ENCODE assay signal across 25 mouse cellular contexts in the genomic region with DNA sequence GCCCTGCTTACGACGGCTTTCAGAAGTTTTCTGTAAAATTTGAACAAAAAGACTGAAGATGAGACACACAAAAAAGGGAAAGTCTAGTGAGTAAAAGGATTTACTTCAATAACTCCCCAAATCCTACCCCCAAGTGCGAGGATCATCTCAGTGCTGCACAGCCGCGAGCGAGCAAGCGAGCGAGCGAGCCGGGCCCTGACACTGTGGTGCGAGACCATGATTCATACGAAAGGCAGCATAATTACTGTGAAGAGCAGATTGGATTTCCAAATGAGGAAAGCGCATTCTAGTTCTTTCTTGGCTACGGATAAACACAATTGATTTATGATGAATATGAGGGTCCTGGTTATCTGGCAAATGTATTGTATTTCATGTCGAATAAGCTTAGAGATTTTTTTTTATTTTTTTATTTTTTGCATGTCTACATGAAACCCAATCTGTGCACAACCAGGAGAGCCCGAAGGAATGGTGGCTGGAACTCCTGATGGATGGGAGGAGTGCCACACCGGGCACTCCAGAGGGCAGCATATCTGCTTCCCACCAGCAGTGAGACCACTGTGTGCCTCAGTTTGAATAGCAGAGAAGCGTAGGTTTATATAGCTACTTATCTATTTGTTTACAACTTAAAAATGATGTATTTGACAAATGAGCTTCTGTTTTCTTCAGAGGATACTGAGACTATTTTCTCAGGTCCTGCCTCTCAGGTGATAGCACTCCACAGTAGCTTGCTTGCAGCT.
A peak's percentile ranks its signal among the peaks of the same experiment; 100 is the strongest.
DNase-seq lines count a peak whose midpoint lies in the region; ATAC-seq and TF ChIP-seq lines count a peak whose summit lies in the region.
"Had no signal": no experiment of that assay in that cellular context is flagged by ENCODE, and none has a peak within 500 bp of the region (broad histone marks: within the 10 kb centered on the region; RNA-seq: fewer than 3 reads in every experiment).

No protein-coding gene starts in this region.

- WGBS in limb, embryonic 14.5 days = 80% methylated on average over 18 of the region's 18 CpGs
- WGBS in limb, embryonic 10.5 days = 88% methylated on average over 18 of the region's 18 CpGs

- H3K4me1 ChIP-seq in limb, embryonic 14.5 days (ENCODE audit: control insufficient read depth, insufficient read depth, low read length) = no peaks in the 10 kb centered on the region
- H3K4me1 ChIP-seq in limb, embryonic 10.5 days = no peaks in the 10 kb centered on the region
- H3K4me1 ChIP-seq: heart, embryonic 12.5 days; liver, embryonic 12.5 days; midbrain, embryonic 12.5 days; neural tube, embryonic 12.5 days had no signal

- no peaks in the 10 kb centered on the region for H3K36me3 ChIP-seq in limb, embryonic 14.5 days (ENCODE audit: control insufficient read depth, insufficient read depth, low read length)
- no peaks in the 10 kb centered on the region for H3K36me3 ChIP-seq in limb, embryonic 10.5 days
- H3K36me3 ChIP-seq in myocyte (ENCODE audit: control insufficient read depth, insufficient read depth) = no peaks in the 10 kb centered on the region
- H3K36me3 ChIP-seq: heart, embryonic 12.5 days; liver, embryonic 12.5 days; midbrain, embryonic 12.5 days; neural tube, embryonic 12.5 days had no signal

- H3K79me2 ChIP-seq in myocyte (ENCODE audit: control insufficient read depth, insufficient read depth) = no peaks in the 10 kb centered on the region

- no peaks in the 10 kb centered on the region for H3K9me3 ChIP-seq in limb, embryonic 14.5 days (ENCODE audit: control insufficient read depth, low read length)
- H3K9me3 ChIP-seq in limb, embryonic 10.5 days (replicated peaks) = no peaks in the 10 kb centered on the region
- H3K9me3 ChIP-seq: heart, embryonic 12.5 days; liver, embryonic 12.5 days; midbrain, embryonic 12.5 days; neural tube, embryonic 12.5 days had no signal

- H3K4me2 ChIP-seq in limb, embryonic 14.5 days (replicated peaks; ENCODE audit: low read depth, low read length, severe bottlenecking) = no peak overlapping the region
- H3K4me2 ChIP-seq in myocyte (ENCODE audit: low read depth) = peak overlapping the region; percentile 59
- H3K4me2 ChIP-seq: heart, embryonic 12.5 days; liver, embryonic 12.5 days; midbrain, embryonic 12.5 days; neural tube, embryonic 12.5 days had no signal

- no peak overlapping the region for H3K4me3 ChIP-seq in limb, embryonic 14.5 days (replicated peaks; ENCODE audit: low read length)
- H3K4me3 ChIP-seq in limb, embryonic 10.5 days = no peak overlapping the region
- H3K4me3 ChIP-seq in myocyte = no peak overlapping the region
- H3K4me3 ChIP-seq: heart, embryonic 12.5 days; liver, embryonic 12.5 days; midbrain, embryonic 12.5 days; neural tube, embryonic 12.5 days had no signal

- TF ChIP-seq POLR2A in limb, embryonic 14.5 days (IDR thresholded peaks at IDR 0.05; ENCODE audit: borderline replicate concordance, extremely low read depth, insufficient read depth, insufficient read length) = no peak
- no peak for TF ChIP-seq POLR2A in myocyte (IDR thresholded peaks at IDR 0.05; ENCODE audit: insufficient read length, low read depth)

- ATAC-seq in frontal cortex, adult (ENCODE audit: low TSS enrichment) = peak; percentile 94
- ATAC-seq in limb, embryonic 14.5 days (ENCODE audit: low FRiP score, low read depth) = peak; percentile 34; the same call in 1 of the 2 replicates
- ATAC-seq: activated CD4-positive, CD25-positive, alpha-beta regulatory T cell, adult 4 months; intestine, postnatal 0 days; liver, embryonic 12.5 days had no signal

- H3K27me3 ChIP-seq in limb, embryonic 14.5 days (ENCODE audit: control insufficient read depth, insufficient read depth, low read length) = no peaks in the 10 kb centered on the region
- H3K27me3 ChIP-seq in limb, embryonic 10.5 days (ENCODE audit: low read depth, poor library complexity, severe bottlenecking) = no peaks in the 10 kb centered on the region
- no peaks in the 10 kb centered on the region for H3K27me3 ChIP-seq in myocyte (ENCODE audit: control insufficient read depth, insufficient read depth, insufficient read length)
- H3K27me3 ChIP-seq: heart, embryonic 12.5 days; liver, embryonic 12.5 days; midbrain, embryonic 12.5 days; neural tube, embryonic 12.5 days had no signal

- no peak overlapping the region for H3ac ChIP-seq in myocyte (ENCODE audit: control insufficient read depth, insufficient read length)

- H3K9ac ChIP-seq in limb, embryonic 14.5 days (ENCODE audit: low read depth, low read length, severe bottlenecking) = no peak overlapping the region
- H3K9ac ChIP-seq: heart, embryonic 12.5 days; liver, embryonic 12.5 days; midbrain, embryonic 12.5 days; neural tube, embryonic 12.5 days had no signal

- DNase-seq in frontal cortex, postnatal 25 days (ENCODE audit: low spot score in 2 of 2) = no peak
- DNase-seq in limb, embryonic 14.5 days (ENCODE audit: low spot score) = no peak
- no peak for DNase-seq in limb, embryonic 10.5 days (ENCODE audit: low spot score)
- DNase-seq in brain, adult 2 months (ENCODE audit: low read depth, low spot score) = peak; percentile 55
- DNase-seq in heart, postnatal 25 days (ENCODE audit: low spot score) = no peak
- DNase-seq: adrenal gland, adult 8-10 months; cerebellum, adult 8-10 months; cerebellum, postnatal 36 days; embryo, embryonic 11 days; gastrocnemius, postnatal 25 days; heart, adult 18-20 months; heart, postnatal 10 days; lung, adult 18-20 months; lung, postnatal 10 days; right cerebral cortex, postnatal 14 days; spleen, adult 18-20 months; thymus, postnatal 36 days had no signal

- intact Hi-C loops in heart, postnatal 25 days (cut with DNase I) = loop anchor here (2.0 kb wide), 1 partner anchor 334 kb away; no protein-coding TSS in a partner anchor

- H3K27ac ChIP-seq in limb, embryonic 14.5 days (replicated peaks; ENCODE audit: low read depth, low read length) = no peak overlapping the region
- H3K27ac ChIP-seq in limb, embryonic 10.5 days = no peak overlapping the region
- H3K27ac ChIP-seq: liver, embryonic 12.5 days; midbrain, embryonic 12.5 days; neural tube, embryonic 12.5 days had no signal

TF ChIP-seq in myocyte, 11 proteins besides CTCF, POLR2A, EP300 and RAD21:
- TF ChIP-seq REST (IDR thresholded peaks at IDR 0.05; ENCODE audit: insufficient read depth, insufficient read length) = no peak
